Mouse (Mus musculus) embryonic facial prominence, embryonic 13.5 days (tissue): ENCODE results near the gene Eif4g1. TPM values are rescaled to one million over a fixed set of nuclear protein-coding genes. Genes with fewer than 3 reads are reported as not detected.
A peak's percentile ranks its signal among the peaks of the same experiment; 100 is the strongest.

Experiments used
- ATAC-seq: fragments of 200-750 bp; cut with Nextera tagmentation; 2 replicates; pipeline ENCODE4 v1.8.0; 2017; ENCODE audit warnings: low read depth; ENCODE audit not compliant: insufficient number of reproducible peaks, insufficient read depth, low FRiP score, low TSS enrichment
- H3K27ac ChIP-seq: fragments of 300-500 bp; sonication (generic); 2 replicates; pipeline ENCODE4 v1.5.1; 2015; ENCODE audit warnings: moderate library complexity, mild to moderate bottlenecking, inconsistent platforms
- H3K27me3 ChIP-seq: fragments of 300-500 bp; sonication (generic); 2 replicates; pipeline ENCODE4 v1.6.1; 2015; ENCODE audit warnings: mild to moderate bottlenecking, inconsistent platforms
- H3K36me3 ChIP-seq: fragments of 300-500 bp; sonication (generic); 2 replicates; pipeline ENCODE4 v1.6.1; 2015; ENCODE audit warnings: mild to moderate bottlenecking, inconsistent platforms
- H3K4me1 ChIP-seq: fragments of 300-500 bp; sonication (generic); 2 replicates; pipeline ENCODE4 v1.6.1; 2015; ENCODE audit warnings: inconsistent platforms
- H3K4me2 ChIP-seq: fragments of 300-500 bp; sonication (generic); 2 replicates; pipeline ENCODE4 v1.6.1; 2015; ENCODE audit warnings: moderate library complexity, mild to moderate bottlenecking, inconsistent platforms
- H3K4me3 ChIP-seq: fragments of 300-500 bp; sonication (generic); 2 replicates; pipeline ENCODE4 v1.5.1; 2015; ENCODE audit warnings: mild to moderate bottlenecking, inconsistent platforms
- H3K9ac ChIP-seq: fragments of 300-500 bp; sonication (generic); 2 replicates; pipeline ENCODE4 v1.6.1; 2015; ENCODE audit warnings: mild to moderate bottlenecking, inconsistent platforms
- H3K9me3 ChIP-seq: fragments of 300-500 bp; sonication (generic); 2 replicates; pipeline ENCODE4 v1.6.1; 2016; ENCODE audit warnings: inconsistent platforms
- WGBS: fragments of 180-500 bp; shearing (Covaris S2); methylation state at CpG from one replicate; pipeline ENCODE4 v1.1.7; 2015; ENCODE audit warnings: mixed read lengths; 5-methylcytosine and 5-hydroxymethylcytosine counted together
- polyA plus RNA-seq: library from polyadenylated mRNA; unstranded; fragments of >200 nt; fragmentation: Nextera tagmentation; extraction: Ambion mirVana; gene quantifications from 2 replicates; pipeline ENCODE4 v1.2.1, GENCODE M21; 2015

The Eif4g1 gene
- polyA plus RNA-seq, 1 experiment from 2014 or later = 199 TPM

- H3K4me3 ChIP-seq = no peak overlapping the region
- H3K27me3 ChIP-seq = no peaks in the 10 kb centered on the region
- no peak overlapping the region for H3K27ac ChIP-seq
- H3K36me3 ChIP-seq = 0 out of 2 replicates have a peak, but pooled peaks cover 3% of the 10 kb centered on the region
- WGBS = 82% methylated on average over 8 of the region's 8 CpGs
- no peaks in the 10 kb centered on the region for H3K9me3 ChIP-seq
- H3K4me2 ChIP-seq = no peak overlapping the region
- H3K4me1 ChIP-seq = peaks cover 3% of the 10 kb centered on the region; the same call in 1 of the 2 replicates
- no peak for ATAC-seq
- no peak overlapping the region for H3K9ac ChIP-seq
Observed at GRCm38 (mm10) chr16:20638367-20638766, 29.7 kb upstream of the Eif4g1 start.

GRCm38 (mm10) chr16:20642161-20642560, 26.0 kb upstream of the Eif4g1 start:
- whole genome bisulfite sequencing = 3% methylated on average over 8 of the region's 8 CpGs
- peaks cover 3% of the 10 kb centered on the region; the same call in 1 of the 2 replicates for H3K4me1 ChIP-seq
- H3K27me3 ChIP-seq = no peaks in the 10 kb centered on the region
- H3K9ac ChIP-seq = no peak overlapping the region
- no peak for ATAC-seq
- no peaks in the 10 kb centered on the region for H3K9me3 ChIP-seq
- H3K4me2 ChIP-seq = no peak overlapping the region
- H3K36me3 ChIP-seq = no peaks in the 10 kb centered on the region
- H3K4me3 ChIP-seq = no peak overlapping the region
- no peak overlapping the region for H3K27ac ChIP-seq

GRCm38 (mm10) chr16:20643911-20644310, 24.2 kb upstream of the Eif4g1 start:
- H3K9me3 ChIP-seq = no peaks in the 10 kb centered on the region
- H3K27ac ChIP-seq = no peak overlapping the region
- H3K36me3 ChIP-seq = no peaks in the 10 kb centered on the region
- H3K4me3 ChIP-seq = no peak overlapping the region
- no peak overlapping the region for H3K4me2 ChIP-seq
- 80% methylated on average over 7 of the region's 7 CpGs for WGBS
- ATAC-seq = no peak
- peaks cover 3% of the 10 kb centered on the region; the same call in 1 of the 2 replicates for H3K4me1 ChIP-seq
- H3K9ac ChIP-seq = 0 out of 2 replicates have a peak overlapping the region, but pooled peaks have one; percentile 21
- H3K27me3 ChIP-seq = no peaks in the 10 kb centered on the region

GRCm38 (mm10) chr16:20651076-20651946, 16.8 kb upstream of the Eif4g1 start, which contains the start of gene Psmd2:
Gene Psmd2 (plus strand): TSS chr16:20651652.
- Histone ChIP-seq H3K4me1 (peaks cover 17% of the 10 kb centered on the region), H3K4me3 (peak within 1 kb of the TSS; percentile 92), H3K27me3 (no peaks in the 10 kb centered on the region), H3K27ac (peak within 1 kb of the TSS; percentile 81), H3K9ac (peak within 1 kb of the TSS; percentile 95), H3K9me3 (no peaks in the 10 kb centered on the region), H3K4me2 (peak within 1 kb of the TSS; percentile 93), H3K36me3 (peaks cover 22% of the 10 kb centered on the region)
- whole genome bisulfite sequencing = 2% methylated on average over 46 of the region's 46 CpGs
- ATAC-seq = peak; percentile 85

DNA sequence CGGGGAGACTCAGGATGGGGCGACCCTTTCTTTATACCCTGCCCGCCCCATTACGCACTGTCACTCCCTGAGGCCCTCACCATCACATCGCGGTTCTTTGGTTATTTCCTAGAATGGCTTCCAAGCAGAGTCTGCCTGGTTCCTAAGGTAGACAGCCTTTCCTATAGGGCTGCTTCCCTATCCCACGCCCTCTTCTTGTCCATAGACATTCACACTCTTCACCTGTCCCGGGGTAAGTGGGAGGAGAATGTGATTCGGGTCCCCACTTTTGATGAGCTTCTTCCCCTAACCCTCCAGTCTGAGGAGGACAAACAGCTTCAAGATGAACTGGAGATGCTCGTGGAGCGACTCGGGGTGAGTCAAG, 16.2 kb upstream of the Eif4g1 start:
- peak overlapping the region; percentile 95 for H3K9ac ChIP-seq
- H3K9me3 ChIP-seq = no peaks in the 10 kb centered on the region
- no peaks in the 10 kb centered on the region for H3K27me3 ChIP-seq
- peaks cover 28% of the 10 kb centered on the region for H3K36me3 ChIP-seq
- ATAC-seq = no peak
- 9% methylated on average over 12 of the region's 12 CpGs for WGBS
- peaks cover 17% of the 10 kb centered on the region for H3K4me1 ChIP-seq
- H3K4me2 ChIP-seq = peak overlapping the region; percentile 93
- peak overlapping the region; percentile 81; the same call in 1 of the 2 replicates for H3K27ac ChIP-seq
- H3K4me3 ChIP-seq = peak overlapping the region; percentile 92

DNA sequence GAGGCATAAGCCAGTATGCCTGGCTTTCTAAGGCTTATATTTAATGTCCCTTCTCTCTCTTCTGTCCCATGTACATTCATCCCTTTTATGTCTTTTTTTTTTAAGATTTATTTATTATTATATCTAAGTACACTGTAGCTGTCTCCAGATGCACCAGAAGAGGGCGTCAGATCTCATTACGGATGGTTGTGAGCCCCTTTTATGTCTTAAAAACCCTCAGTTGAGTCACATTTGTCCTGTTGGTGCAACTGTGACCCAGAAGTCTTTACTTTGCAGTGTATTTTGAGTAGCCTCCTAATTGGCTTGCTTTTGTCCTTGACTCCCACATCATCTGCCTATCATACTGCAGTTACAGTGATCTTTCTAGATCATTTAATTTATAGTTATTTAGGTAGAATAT, 14.8 kb upstream of the Eif4g1 start:
- Histone ChIP-seq H3K4me1 (peaks cover 17% of the 10 kb centered on the region), H3K9me3 (no peaks in the 10 kb centered on the region), H3K27me3 (no peaks in the 10 kb centered on the region), H3K4me3 (no peak overlapping the region), H3K36me3 (peaks cover 42% of the 10 kb centered on the region), H3K27ac (no peak overlapping the region), H3K9ac (peak overlapping the region; percentile 95; the same call in 1 of the 2 replicates), H3K4me2 (0 out of 2 replicates have a peak overlapping the region, but pooled peaks have one; percentile 93)
- no peak for ATAC-seq
- WGBS = 56% methylated on average over 2 of the region's 2 CpGs

DNA sequence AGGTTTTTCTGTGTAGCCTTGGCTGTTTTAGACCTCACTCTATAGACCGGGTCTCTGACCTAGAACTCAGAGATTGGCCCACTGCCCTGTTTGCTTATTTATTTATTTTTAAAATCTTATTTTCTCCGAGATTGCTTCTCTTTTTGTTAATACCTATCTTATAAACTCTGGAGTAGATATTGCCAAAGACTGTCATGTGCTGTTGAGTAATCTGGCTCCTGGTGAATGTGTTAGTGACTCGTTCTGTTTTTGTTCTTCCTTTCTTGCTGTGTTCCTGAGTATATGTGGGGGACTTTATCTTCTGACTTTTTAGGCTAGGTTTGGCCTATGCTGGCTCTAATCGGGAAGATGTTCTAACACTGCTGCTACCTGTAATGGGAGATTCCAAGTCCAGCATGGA, 10.5 kb upstream of the Eif4g1 start:
- ATAC-seq = no peak
- Histone ChIP-seq H3K27me3 (no peaks in the 10 kb centered on the region), H3K36me3 (peaks cover 85% of the 10 kb centered on the region), H3K9ac (no peak overlapping the region), H3K4me3 (no peak overlapping the region), H3K9me3 (no peaks in the 10 kb centered on the region), H3K27ac (no peak overlapping the region), H3K4me2 (no peak overlapping the region), H3K4me1 (peaks cover 7% of the 10 kb centered on the region)
- 94% methylated on average over 4 of the region's 4 CpGs for WGBS

- ATAC-seq = no peak
- H3K4me2 ChIP-seq = no peak overlapping the region
- no peak overlapping the region for H3K9ac ChIP-seq
- H3K4me3 ChIP-seq = no peak overlapping the region
- 83% methylated on average over 3 of the region's 3 CpGs for WGBS
- H3K27ac ChIP-seq = no peak overlapping the region
- peaks cover 22% of the 10 kb centered on the region for H3K4me1 ChIP-seq
- peaks cover 8% of the 10 kb centered on the region for H3K36me3 ChIP-seq
- no peaks in the 10 kb centered on the region for H3K27me3 ChIP-seq
- H3K9me3 ChIP-seq = no peaks in the 10 kb centered on the region
Observed at GRCm38 (mm10) chr16:20670291-20670690, 2.2 kb downstream of the Eif4g1 start.

DNA sequence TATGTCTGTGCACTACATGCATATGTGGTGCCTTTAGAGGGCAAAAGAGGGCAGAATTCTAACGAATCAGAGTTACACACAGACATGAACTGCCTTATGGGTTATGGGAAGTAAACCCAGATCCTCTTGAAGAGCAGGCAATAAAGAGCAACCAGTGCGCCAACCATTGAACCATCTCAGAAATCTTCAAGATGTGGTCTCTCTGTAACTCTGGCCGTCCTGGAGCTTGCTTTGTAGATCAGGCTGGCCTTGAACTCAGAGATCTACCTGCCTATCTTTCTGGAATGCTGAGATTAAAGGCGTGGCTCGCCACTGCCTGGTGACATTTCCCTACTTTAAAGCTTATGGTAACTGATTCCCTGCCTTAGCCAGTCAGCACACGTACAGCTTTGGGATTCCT, 3.8 kb downstream of the Eif4g1 start:
- Histone ChIP-seq H3K27ac (no peak overlapping the region), H3K4me3 (peak overlapping the region; percentile 94), H3K9ac (0 out of 2 replicates have a peak overlapping the region, but pooled peaks have one; percentile 44), H3K4me1 (peaks cover 25% of the 10 kb centered on the region), H3K27me3 (no peaks in the 10 kb centered on the region), H3K36me3 (peaks cover 24% of the 10 kb centered on the region), H3K9me3 (no peaks in the 10 kb centered on the region), H3K4me2 (peak overlapping the region; percentile 98)
- 23% methylated on average over 6 of the region's 6 CpGs for WGBS
- ATAC-seq = no peak

DNA sequence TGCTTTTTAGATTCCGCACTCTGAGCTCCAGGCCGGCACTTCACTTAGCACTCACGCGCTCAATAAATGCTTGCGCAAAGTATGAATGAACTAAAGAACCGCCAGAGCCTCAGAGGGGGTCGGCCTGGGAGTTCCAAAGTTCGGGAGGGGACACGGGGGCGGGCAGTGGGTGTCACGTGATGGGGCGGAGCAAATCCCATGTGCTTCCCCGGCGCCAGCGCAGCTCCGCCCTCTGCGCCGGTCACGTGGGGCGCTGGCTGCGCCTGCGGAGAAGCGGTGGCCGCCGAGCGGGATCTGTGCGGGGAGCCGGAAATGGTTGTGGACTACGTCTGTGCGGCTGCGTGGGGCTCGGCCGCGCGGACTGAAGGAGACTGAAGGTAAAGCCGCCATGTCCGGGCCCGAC, 4.4 kb downstream of the Eif4g1 start:
- Histone ChIP-seq H3K4me2 (peak overlapping the region; percentile 98), H3K4me3 (peak overlapping the region; percentile 94), H3K4me1 (peaks cover 26% of the 10 kb centered on the region), H3K36me3 (peaks cover 30% of the 10 kb centered on the region), H3K9me3 (no peaks in the 10 kb centered on the region), H3K27me3 (no peaks in the 10 kb centered on the region), H3K9ac (peak overlapping the region; percentile 96), H3K27ac (peak overlapping the region; percentile 92)
- peak; percentile 95 for ATAC-seq
- under 1% methylated on average over 38 of the region's 38 CpGs for WGBS

GRCm38 (mm10) chr16:20672965-20673705, 5.0 kb downstream of the Eif4g1 start:
- peak; percentile 69 for ATAC-seq
- peak overlapping the region; percentile 92 for H3K27ac ChIP-seq
- peak overlapping the region; percentile 96 for H3K9ac ChIP-seq
- peak overlapping the region; percentile 94 for H3K4me3 ChIP-seq
- no peaks in the 10 kb centered on the region for H3K9me3 ChIP-seq
- peaks cover 37% of the 10 kb centered on the region for H3K36me3 ChIP-seq
- no peaks in the 10 kb centered on the region for H3K27me3 ChIP-seq
- H3K4me1 ChIP-seq = peaks cover 30% of the 10 kb centered on the region
- under 1% methylated on average over 55 of the region's 78 CpGs for WGBS
- H3K4me2 ChIP-seq = peak overlapping the region; percentile 98
